Mouse (Mus musculus) layer of hippocampus, postnatal 36 days (tissue): ENCODE results near the gene Ip6k1. TPM values are rescaled to one million over a fixed set of nuclear protein-coding genes. Genes with fewer than 3 reads are reported as not detected.
"Not testable (repeated sequence)": the region's sequence is repeated elsewhere in the genome, so short reads cannot be mapped to it uniquely, and the experiment has no call there.

ENCODE experiments used
- DNase-seq, 2 experiments: peaks; one replicate each; pipeline ENCODE4 v3.0.0; 2022
- total RNA-seq, 2 experiments: library from RNA; stranded (reverse); gene quantifications; 2 replicates each; pipeline ENCODE4 v1.2.3; 2021

Ip6k1 gene
- total RNA-seq, 2 experiments from 2014 or later, result 223 to 238 TPM

DNA sequence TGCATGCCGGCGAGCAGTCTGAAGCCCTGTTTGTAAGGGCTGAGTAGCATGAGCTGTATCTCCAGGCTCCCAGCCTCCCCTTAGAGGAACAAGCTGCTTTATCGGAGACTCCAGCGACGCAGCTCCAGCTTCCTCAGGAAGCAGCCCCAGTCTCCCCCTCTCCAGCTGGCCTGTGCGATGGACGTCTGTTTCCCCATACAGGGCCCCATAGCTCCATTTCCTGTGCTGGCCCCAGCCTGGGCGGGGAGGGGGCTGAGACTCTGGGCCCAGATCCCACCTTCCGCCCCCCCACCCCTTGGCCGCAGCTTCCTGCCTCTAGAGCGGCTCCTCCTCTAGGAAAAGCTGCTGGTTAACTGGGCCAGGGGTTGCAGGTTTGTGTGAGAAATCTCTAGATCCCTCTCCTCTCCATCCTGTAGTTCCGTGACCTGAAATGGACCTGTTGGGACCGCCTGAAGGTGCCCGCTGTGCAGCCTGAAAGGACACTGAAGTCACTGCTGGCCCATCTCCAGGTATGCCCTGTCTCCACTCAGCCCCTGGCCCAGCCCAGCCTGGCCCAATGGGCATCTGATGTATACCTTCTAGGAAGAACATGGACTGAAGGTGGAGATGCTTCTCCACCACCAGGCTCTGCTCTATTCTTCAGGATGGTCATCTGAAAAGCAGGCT is 19.5 kb upstream of the Ip6k1 start, which contains the start of gene Gm20661:
Gm20661 (plus strand) TSS at position 378 of the 666 bp plus-strand sequence.
- DNase-seq, result peak; percentile 64 to 68

DNA sequence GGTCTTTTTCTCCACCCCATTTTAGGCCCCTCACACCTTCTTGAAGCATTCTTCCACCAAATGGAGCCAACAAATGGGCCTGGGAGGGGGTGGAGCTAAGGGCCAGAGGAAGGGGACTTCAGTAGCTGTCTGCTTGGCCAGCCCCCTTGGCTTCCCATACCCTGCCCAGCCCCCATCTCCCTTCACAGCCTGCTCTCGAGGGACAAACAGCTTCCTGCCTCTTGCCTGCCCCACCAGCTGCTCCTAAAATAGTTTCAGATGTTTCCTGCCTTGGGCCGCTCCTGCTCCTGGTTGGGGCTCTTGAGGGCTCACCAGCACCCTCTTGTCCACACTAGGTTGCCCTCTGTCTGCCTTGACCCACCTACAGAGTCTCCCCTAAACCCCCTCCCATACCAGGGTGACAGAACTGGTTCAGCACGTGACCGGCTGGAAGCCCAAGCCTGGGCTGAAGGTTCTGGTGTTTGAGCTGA is 18.8 kb upstream of the Ip6k1 start:
- peak; percentile 30 to 44 for DNase-seq

- DNase-seq, result no peak
These were observed 18.1 kb upstream of the Ip6k1 start for GRCm38 (mm10) chr9:107984052-107984753.

DNA sequence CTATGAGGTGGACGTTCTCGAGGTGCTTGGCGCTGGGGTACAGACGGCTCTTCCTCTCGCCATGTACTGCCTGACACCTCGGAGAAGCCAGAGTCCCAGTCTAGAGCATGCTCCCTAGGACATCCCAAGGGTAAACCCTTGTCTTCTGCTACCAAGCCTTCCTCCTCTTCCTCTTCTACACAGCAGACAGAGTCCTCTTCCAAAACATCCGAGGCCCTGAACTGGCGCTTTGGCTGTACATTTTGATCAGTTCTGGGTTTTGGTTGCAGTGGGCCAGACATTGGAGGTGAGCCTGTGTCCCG is 17.6 kb upstream of the Ip6k1 start:
- DNase-seq, result no peak

DNA sequence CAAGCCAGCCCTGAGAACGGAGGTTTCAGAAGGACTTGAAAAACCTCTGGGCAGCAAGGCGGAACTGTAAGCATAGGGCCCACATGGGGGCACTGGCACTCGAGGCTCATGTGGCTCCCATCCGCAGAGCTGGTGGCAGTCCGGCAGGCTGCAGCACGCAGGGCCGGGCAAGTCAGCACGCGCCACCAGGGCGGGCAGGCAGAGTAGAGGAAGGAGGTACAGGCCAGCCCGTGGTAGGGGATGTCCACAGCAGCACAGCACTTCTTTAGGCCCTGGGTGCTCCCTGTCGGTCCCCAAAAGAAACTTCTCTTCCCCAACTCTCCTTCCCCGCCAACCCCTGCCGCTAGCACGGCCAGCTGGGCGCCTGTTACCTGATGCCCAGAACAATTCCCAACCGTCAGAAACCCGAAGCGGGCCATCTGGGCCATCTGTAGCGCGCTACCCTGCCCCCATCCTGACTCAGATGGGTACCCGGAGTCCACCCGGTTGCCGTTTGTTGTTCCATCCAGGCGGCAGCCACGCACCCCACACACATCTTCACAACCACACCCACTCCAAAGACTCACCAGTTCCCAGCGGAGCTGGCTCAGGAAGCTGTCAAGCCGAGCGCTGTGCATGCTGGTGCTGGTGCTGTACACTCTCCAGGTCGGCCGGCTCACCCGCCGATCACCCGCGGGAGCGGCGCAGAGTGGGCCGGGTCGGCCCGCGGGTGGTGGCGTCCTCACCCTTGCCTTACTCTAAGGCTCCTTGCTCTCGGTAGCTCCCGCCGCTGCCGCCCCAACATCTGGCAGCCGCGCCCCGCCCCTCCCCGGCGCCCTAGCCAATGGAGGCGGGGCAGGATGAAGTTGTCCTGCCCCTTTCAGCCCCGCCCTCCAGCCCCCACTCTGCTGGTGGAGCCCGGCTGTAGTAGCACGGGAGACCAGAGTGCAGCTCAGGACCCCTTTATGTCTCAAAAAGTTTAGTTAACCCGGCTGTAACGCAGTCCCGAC is 16.9 kb upstream of the Ip6k1 start, which contains the start of gene Inka1:
Inka1 (minus strand) TSS at position 749 of the 989 bp plus-strand sequence.
- peak; percentile 75 to 79 for DNase-seq

- peak; percentile 78 for DNase-seq
These were observed 15.9 kb upstream of the Ip6k1 start for GRCm38 (mm10) chr9:107986376-107986775.

- DNase-seq, result no peak
These were observed 14.4 kb upstream of the Ip6k1 start for GRCm38 (mm10) chr9:107987950-107988349.

GRCm38 (mm10) chr9:107992197-107992596 is 10.1 kb upstream of the Ip6k1 start, which contains the start of gene Cdhr4:
Gene Cdhr4, plus strand, starts transcription at chr9:107992497.
- no peak for DNase-seq

DNA sequence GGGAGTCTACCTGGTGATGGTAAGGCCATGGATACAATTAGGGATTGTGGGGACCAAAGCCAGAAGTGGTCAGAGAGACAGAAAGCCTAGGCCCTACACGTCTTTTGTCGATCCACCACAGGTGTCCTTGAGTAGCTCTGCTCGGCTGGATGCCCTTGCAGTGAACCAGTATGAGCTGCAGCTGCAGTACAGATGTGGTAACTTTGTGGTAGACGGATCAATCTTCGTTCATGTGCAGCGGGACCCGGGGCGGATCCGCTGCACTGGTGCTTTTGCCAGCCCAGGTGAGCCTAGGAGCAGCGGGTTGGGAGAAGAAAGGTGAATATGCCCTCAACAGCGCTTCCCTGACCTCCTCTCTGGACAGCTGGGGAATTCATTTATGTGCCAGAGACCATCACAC is 9.3 kb upstream of the Ip6k1 start:
- no peak for DNase-seq

GRCm38 (mm10) chr9:107994464-107994863 is 7.8 kb upstream of the Ip6k1 start:
- no peak for DNase-seq

GRCm38 (mm10) chr9:107995513-107995912 is 6.8 kb upstream of the Ip6k1 start:
- DNase-seq, result no peak

- DNase-seq, result no peak
These were observed 6.3 kb upstream of the Ip6k1 start, which contains the start of gene Gm20662 for GRCm38 (mm10) chr9:107996049-107996448. Gene Gm20662, plus strand, starts transcription at chr9:107996349.

DNA sequence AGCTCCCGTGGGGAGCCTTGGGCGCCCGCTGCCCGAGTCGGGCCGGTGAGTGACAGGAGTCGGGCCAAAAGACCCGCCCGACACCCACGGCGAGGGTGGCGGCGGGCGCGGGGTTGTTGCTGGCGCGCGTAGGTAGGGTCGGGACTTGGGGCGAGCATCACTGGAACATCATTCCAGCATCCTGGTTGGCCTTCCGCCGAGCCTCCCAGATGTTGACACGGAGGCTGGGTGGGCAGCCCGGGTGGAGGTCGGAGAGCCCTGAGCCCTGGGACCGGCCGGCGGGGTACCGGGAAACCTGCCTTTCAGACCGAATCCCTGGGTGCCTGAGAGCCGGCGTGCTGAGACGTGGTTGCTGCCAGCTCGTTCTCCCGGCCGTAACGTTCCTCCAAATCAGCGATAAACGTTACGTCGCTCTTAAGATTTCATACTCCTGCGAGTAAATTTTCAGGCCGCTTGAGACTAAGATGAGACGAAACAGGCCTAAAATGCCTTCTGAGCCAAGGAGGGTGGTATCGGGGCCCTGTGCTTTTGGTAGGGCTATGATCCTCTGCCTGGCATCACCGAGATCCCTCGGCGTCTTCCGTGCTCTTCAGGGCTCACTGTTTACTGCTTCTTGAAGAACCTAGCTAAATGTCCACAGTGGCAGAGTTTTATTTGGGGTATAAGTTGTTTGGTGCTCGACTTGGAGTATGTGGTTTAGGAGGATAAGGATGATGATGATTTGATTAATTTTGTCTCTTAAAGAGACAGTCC is 653 bp downstream of the Ip6k1 start:
- no peak for DNase-seq

DNA sequence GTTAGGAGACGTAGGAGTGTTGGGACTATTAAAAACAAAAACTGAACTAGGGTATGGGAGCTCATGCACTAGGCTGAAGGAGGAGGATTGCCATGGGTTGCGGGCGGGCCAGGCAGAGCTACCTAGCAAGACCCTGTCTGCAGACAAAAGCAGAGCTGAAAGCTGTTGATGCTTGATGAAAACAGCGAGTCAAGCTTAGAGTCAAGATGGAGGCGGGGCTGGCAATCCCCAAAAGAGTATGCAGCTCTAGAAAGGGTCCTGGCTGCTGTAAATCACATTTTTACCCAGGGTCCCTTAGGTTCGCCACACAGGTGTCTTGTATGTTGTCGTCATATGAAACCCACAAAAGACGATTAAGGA is 1.2 kb downstream of the Ip6k1 start:
- no peak for DNase-seq

- DNase-seq, result no peak
These were observed 5.7 kb downstream of the Ip6k1 start for GRCm38 (mm10) chr9:108008041-108008440.

- DNase-seq, result no peak
These were observed 8.1 kb downstream of the Ip6k1 start for GRCm38 (mm10) chr9:108010385-108010784.

- not testable (repeated sequence) for DNase-seq
These were observed 11.3 kb downstream of the Ip6k1 start for GRCm38 (mm10) chr9:108013577-108013976.

DNA sequence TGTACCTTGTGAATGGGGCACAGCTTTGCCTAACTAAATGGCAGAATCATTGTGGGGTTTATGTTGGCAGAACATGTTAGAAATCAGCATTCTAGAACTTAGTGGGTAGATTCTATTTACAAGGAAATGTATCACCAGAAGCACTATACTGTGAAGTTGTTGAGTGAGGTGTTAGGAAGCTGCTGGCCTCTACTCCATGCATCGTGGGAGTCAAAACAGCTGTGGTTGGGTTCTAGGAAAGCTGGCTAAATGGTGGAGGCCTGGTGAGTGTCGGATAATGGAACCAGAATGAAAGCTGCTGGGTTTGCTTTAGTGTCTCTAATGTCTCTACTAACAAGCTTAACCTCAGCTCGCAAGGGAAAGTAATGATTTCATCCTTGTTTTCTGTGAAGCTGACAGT is 14.8 kb downstream of the Ip6k1 start:
- DNase-seq, result no peak

GRCm38 (mm10) chr9:108020741-108021140 is 18.4 kb downstream of the Ip6k1 start:
- no peak for DNase-seq

- no peak for DNase-seq
These were observed 20.9 kb downstream of the Ip6k1 start for GRCm38 (mm10) chr9:108023216-108023615.

DNA sequence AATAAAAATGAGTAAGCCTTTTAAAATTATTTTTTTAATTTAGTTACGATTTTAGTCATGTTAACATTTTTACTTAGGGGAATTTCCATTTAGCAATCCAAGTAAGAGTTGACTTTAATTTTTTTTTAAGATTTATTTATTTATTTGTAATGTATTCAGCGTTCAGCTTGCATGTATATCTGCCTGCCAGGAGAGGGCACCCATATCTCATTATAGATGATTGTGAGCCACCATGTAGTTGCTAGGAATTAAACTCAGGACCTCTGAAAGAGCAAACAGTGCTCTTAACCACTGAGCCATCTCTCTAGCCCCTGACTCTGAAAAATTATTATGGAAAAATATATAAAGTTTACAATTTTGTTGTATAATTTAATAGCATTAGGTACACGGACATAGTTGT is 24.3 kb downstream of the Ip6k1 start:
- DNase-seq, result no peak

DNA sequence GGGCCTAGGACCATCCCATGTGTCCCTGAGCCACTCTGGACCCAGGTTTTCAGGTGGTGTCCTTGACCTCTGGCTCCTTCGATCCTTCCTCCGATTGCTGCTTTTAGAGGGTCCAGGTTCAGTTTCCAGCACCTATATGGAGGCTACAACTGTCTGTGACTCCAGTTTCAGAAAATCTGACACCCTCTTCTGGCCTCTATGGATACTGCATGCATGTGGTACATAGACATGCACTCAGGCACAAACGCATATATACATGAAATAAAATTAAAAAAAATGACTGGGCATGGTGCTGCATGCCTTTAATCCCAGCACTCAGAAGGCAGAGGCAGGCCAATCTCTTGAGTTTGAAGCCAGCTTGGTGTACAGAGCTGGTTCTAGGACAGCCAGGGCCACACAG is 25.6 kb downstream of the Ip6k1 start:
- DNase-seq, result no peak
